Mouse (Mus musculus): Measurements from ENCODE around the gene Gpx5. TPM values are rescaled to one million over a fixed set of nuclear protein-coding genes. Genes with fewer than 3 reads are reported as not detected.

The Gpx5 gene
- not detected in 2 replicates for polyA plus RNA-seq (2016; fragmentation: Nextera tagmentation; extraction: Ambion mirVana)

GRCm38 (mm10) chr13:21292631-21293030 lies at the start of gene Gpx5:
Gpx5 (minus strand) TSS chr13:21292731.
- Histone ChIP-seq H3K9me3 (replicated peaks) (no peaks in the 10 kb centered on the region), H3K4me3 (no peak within 1 kb of the TSS), H3K27me3 (replicated peaks) (peaks cover 7% of the 10 kb centered on the region; the same call in 1 of the 2 replicates), H3K27ac (no peak within 1 kb of the TSS), H3K9ac (no peak within 1 kb of the TSS), H3K4me1 (no peaks in the 10 kb centered on the region), H3K4me2 (no peak within 1 kb of the TSS), H3K36me3 (no peaks in the 10 kb centered on the region)
- ATAC-seq = no peak
- 75% methylated on average over 6 of the region's 6 CpGs for WGBS (ENCODE audit: insufficient replicate concordance)

GRCm38 (mm10) chr13:21327424-21327823 lies 34.9 kb upstream of the Gpx5 start:
- peak; percentile 58; the same call in 1 of the 2 replicates for ATAC-seq
- 2% methylated on average over 9 of the region's 9 CpGs for WGBS (ENCODE audit: insufficient replicate concordance)
- peaks cover 13% of the 10 kb centered on the region for H3K4me1 ChIP-seq

GRCm38 (mm10) chr13:21326657-21327211 lies 34.2 kb upstream of the Gpx5 start:
- H3K4me2 ChIP-seq = peak overlapping the region; percentile 68
- H3K27ac ChIP-seq = no peak overlapping the region
- no peaks in the 10 kb centered on the region for H3K36me3 ChIP-seq
- H3K4me1 ChIP-seq = peaks cover 18% of the 10 kb centered on the region
- H3K9me3 ChIP-seq (replicated peaks) = no peaks in the 10 kb centered on the region
- H3K9ac ChIP-seq = 0 out of 2 replicates have a peak overlapping the region, but pooled peaks have one; percentile 17
- ATAC-seq = peak; percentile 73; the same call in 1 of the 2 replicates
- peak overlapping the region; percentile 53 for H3K4me3 ChIP-seq
- under 1% methylated on average over 24 of the region's 24 CpGs for WGBS (ENCODE audit: insufficient replicate concordance)
- H3K27me3 ChIP-seq (replicated peaks) = peaks cover 40% of the 10 kb centered on the region

More at GRCm38 (mm10) chr13:21327424-21327823, 34.9 kb upstream of the Gpx5 start:
- H3K27ac ChIP-seq = no peak overlapping the region
- H3K4me3 ChIP-seq = peak overlapping the region; percentile 53
- H3K9me3 ChIP-seq (replicated peaks) = no peaks in the 10 kb centered on the region
- peak overlapping the region; percentile 17; the same call in 1 of the 2 replicates for H3K9ac ChIP-seq
- peak overlapping the region; percentile 68 for H3K4me2 ChIP-seq
- no peaks in the 10 kb centered on the region for H3K36me3 ChIP-seq
- H3K27me3 ChIP-seq (replicated peaks) = peaks cover 35% of the 10 kb centered on the region

- H3K4me3 ChIP-seq = 0 out of 2 replicates have a peak overlapping the region, but pooled peaks have one; percentile 53
- no peak overlapping the region for H3K27ac ChIP-seq
- H3K9me3 ChIP-seq (replicated peaks) = no peaks in the 10 kb centered on the region
- peaks cover 45% of the 10 kb centered on the region for H3K27me3 ChIP-seq (replicated peaks)
- WGBS (ENCODE audit: insufficient replicate concordance) = 6% methylated on average over 4 of the region's 4 CpGs
- no peak overlapping the region for H3K9ac ChIP-seq
- ATAC-seq = no peak
- H3K4me2 ChIP-seq = peak overlapping the region; percentile 68
- peaks cover 19% of the 10 kb centered on the region for H3K4me1 ChIP-seq
- no peaks in the 10 kb centered on the region for H3K36me3 ChIP-seq
Observed at GRCm38 (mm10) chr13:21326191-21326590, 33.7 kb upstream of the Gpx5 start.

- WGBS (ENCODE audit: insufficient replicate concordance) = 43% methylated on average over 6 of the region's 6 CpGs
- no peak for ATAC-seq
- no peak overlapping the region for H3K27ac ChIP-seq
- no peak overlapping the region for H3K9ac ChIP-seq
- H3K4me1 ChIP-seq = peaks cover 19% of the 10 kb centered on the region
- H3K9me3 ChIP-seq (replicated peaks) = no peaks in the 10 kb centered on the region
- peak overlapping the region; percentile 58 for H3K4me2 ChIP-seq
- H3K36me3 ChIP-seq = no peaks in the 10 kb centered on the region
- peaks cover 57% of the 10 kb centered on the region for H3K27me3 ChIP-seq (replicated peaks)
- H3K4me3 ChIP-seq = 0 out of 2 replicates have a peak overlapping the region, but pooled peaks have one; percentile 0
Observed at GRCm38 (mm10) chr13:21323405-21323804, 30.9 kb upstream of the Gpx5 start.

- Histone ChIP-seq H3K4me1 (peaks cover 18% of the 10 kb centered on the region), H3K9ac (no peak overlapping the region), H3K4me3 (peak overlapping the region; percentile 44), H3K27me3 (replicated peaks) (peaks cover 50% of the 10 kb centered on the region), H3K4me2 (peak overlapping the region; percentile 58), H3K27ac (no peak overlapping the region), H3K36me3 (no peaks in the 10 kb centered on the region), H3K9me3 (replicated peaks) (no peaks in the 10 kb centered on the region)
- ATAC-seq = no peak
- WGBS (ENCODE audit: insufficient replicate concordance) = 13% methylated on average over 18 of the region's 18 CpGs
Observed at GRCm38 (mm10) chr13:21322509-21323375, 30.2 kb upstream of the Gpx5 start.

- no peaks in the 10 kb centered on the region for H3K36me3 ChIP-seq
- no peak for ATAC-seq
- no peak overlapping the region for H3K27ac ChIP-seq
- peaks cover 13% of the 10 kb centered on the region; the same call in 1 of the 2 replicates for H3K4me1 ChIP-seq
- H3K4me3 ChIP-seq = peak overlapping the region; percentile 44
- 5% methylated on average over 18 of the region's 18 CpGs for WGBS (ENCODE audit: insufficient replicate concordance)
- no peak overlapping the region for H3K9ac ChIP-seq
- peaks cover 51% of the 10 kb centered on the region for H3K27me3 ChIP-seq (replicated peaks)
- H3K4me2 ChIP-seq = peak overlapping the region; percentile 58
- H3K9me3 ChIP-seq (replicated peaks) = no peaks in the 10 kb centered on the region
Observed at GRCm38 (mm10) chr13:21321890-21322494, 29.5 kb upstream of the Gpx5 start.

GRCm38 (mm10) chr13:21320262-21320661 lies 27.7 kb upstream of the Gpx5 start:
- H3K27me3 ChIP-seq (replicated peaks) = peaks cover 49% of the 10 kb centered on the region
- H3K9me3 ChIP-seq (replicated peaks) = no peaks in the 10 kb centered on the region
- ATAC-seq = no peak
- H3K4me3 ChIP-seq = no peak overlapping the region
- 44% methylated on average over 3 of the region's 3 CpGs for WGBS (ENCODE audit: insufficient replicate concordance)
- 0 out of 2 replicates have a peak, but pooled peaks cover 5% of the 10 kb centered on the region for H3K4me1 ChIP-seq
- no peak overlapping the region for H3K4me2 ChIP-seq
- H3K9ac ChIP-seq = no peak overlapping the region
- H3K36me3 ChIP-seq = no peaks in the 10 kb centered on the region
- H3K27ac ChIP-seq = no peak overlapping the region

- WGBS (ENCODE audit: insufficient replicate concordance) = 62% methylated on average over 4 of the region's 4 CpGs
- Histone ChIP-seq H3K27me3 (replicated peaks) (peaks cover 13% of the 10 kb centered on the region; the same call in 1 of the 2 replicates), H3K9ac (no peak overlapping the region)
Observed at GRCm38 (mm10) chr13:21313903-21314302, 21.4 kb upstream of the Gpx5 start.

GRCm38 (mm10) chr13:21312854-21313253 lies 20.3 kb upstream of the Gpx5 start:
- Histone ChIP-seq H3K4me3 (no peak overlapping the region), H3K9ac (no peak overlapping the region), H3K27me3 (replicated peaks) (peaks cover 8% of the 10 kb centered on the region; the same call in 1 of the 2 replicates), H3K36me3 (no peaks in the 10 kb centered on the region), H3K4me1 (peaks cover 7% of the 10 kb centered on the region; the same call in 1 of the 2 replicates), H3K4me2 (no peak overlapping the region), H3K9me3 (replicated peaks) (no peaks in the 10 kb centered on the region), H3K27ac (no peak overlapping the region)
- 41% methylated on average over 4 of the region's 5 CpGs for WGBS (ENCODE audit: insufficient replicate concordance)
- ATAC-seq = no peak

More at GRCm38 (mm10) chr13:21313903-21314302, 21.4 kb upstream of the Gpx5 start:
- Histone ChIP-seq H3K27ac (no peak overlapping the region), H3K36me3 (no peaks in the 10 kb centered on the region), H3K9me3 (replicated peaks) (no peaks in the 10 kb centered on the region), H3K4me2 (no peak overlapping the region), H3K4me3 (no peak overlapping the region), H3K4me1 (peaks cover 7% of the 10 kb centered on the region; the same call in 1 of the 2 replicates)
- no peak for ATAC-seq

GRCm38 (mm10) chr13:21311926-21312325 lies 19.4 kb upstream of the Gpx5 start, which contains the start of gene Gpx6:
Gpx6 (plus strand) TSS chr13:21312125.
- H3K27me3 ChIP-seq (replicated peaks) = 0 out of 2 replicates have a peak, but pooled peaks cover 7% of the 10 kb centered on the region
- H3K36me3 ChIP-seq = no peaks in the 10 kb centered on the region
- H3K9ac ChIP-seq = no peak within 1 kb of the TSS
- H3K4me1 ChIP-seq = peaks cover 7% of the 10 kb centered on the region; the same call in 1 of the 2 replicates
- H3K27ac ChIP-seq = no peak within 1 kb of the TSS
- H3K4me2 ChIP-seq = no peak within 1 kb of the TSS
- H3K9me3 ChIP-seq (replicated peaks) = no peaks in the 10 kb centered on the region
- WGBS (ENCODE audit: insufficient replicate concordance) = 21% methylated on average over 3 of the region's 3 CpGs
- no peak for ATAC-seq
- H3K4me3 ChIP-seq = no peak within 1 kb of the TSS
